Mouse (Mus musculus): ENCODE measurements around the gene Dazap2. TPM values are rescaled to one million over a fixed set of nuclear protein-coding genes. Genes with fewer than 3 reads are reported as not detected.
A peak's percentile ranks its signal among the peaks of the same experiment; 100 is the strongest.

Gene Dazap2
- polyA plus RNA-seq (2011; ENCODE audit: insufficient read depth, insufficient read length, low replicate concordance, missing spikeins): 121 and 138 TPM in 2 replicates

DNA sequence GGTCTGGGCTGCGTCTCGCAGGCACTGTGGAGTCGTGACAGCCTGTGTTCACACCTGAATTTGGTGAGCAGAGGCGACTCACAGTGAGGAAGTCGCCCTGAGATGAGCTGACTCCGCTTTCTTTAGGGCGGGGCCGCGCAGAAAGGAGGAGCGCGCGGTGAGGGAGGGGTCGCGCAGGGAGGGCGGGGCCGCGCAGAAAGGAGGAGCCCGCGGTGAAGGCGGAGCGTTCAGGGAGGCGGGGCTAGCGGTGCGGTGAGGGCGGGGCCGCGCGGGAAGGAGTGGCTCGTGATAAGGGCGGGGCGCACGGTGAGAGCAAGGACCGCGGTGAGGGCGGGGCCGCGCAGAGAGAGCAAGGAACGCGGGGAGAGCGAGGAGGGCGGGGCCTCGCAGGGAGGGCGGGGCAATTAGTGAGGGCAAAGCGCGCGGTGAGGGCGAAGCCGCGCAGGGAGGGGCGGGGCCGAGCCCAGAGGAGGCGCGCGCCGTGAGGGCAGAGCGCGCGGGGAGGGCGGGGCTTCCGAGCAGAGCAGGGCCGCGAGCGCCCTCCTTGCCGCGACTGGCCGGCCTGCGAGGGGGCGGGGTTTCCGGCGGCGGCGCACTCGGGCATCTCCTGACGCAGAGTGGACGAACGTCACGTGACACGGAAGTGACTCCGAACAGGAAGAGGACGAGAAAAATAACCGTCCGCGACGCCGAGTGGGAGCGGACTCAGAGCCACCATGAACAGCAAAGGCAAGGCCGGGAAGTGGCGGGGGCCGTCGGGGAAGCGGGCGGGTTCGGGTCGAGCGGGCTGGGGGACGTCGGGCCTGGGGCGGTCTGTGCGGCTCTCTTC is at the start of gene Dazap2:
Gene Dazap2 (plus strand): TSS at position 354 of the 829 bp plus-strand sequence.
- Histone ChIP-seq H3K4me3 (replicated peaks; ENCODE audit: control insufficient read depth, low read depth, low read length) (peak within 1 kb of the TSS; percentile 91), H3K4me1 (ENCODE audit: control insufficient read depth, insufficient read depth, low read length) (peaks cover 5% of the 10 kb centered on the region; the same call in 1 of the 2 replicates), H3K27ac (ENCODE audit: control insufficient read depth, insufficient read depth, low read depth, low read length, poor library complexity) (peak within 1 kb of the TSS; percentile 96)
- under 1% methylated on average over 98 of the region's 99 CpGs for WGBS
- TF ChIP-seq POLR2A (IDR thresholded peaks at IDR 0.05; ENCODE audit: borderline replicate concordance, control insufficient read depth, low read depth, low read length) (peak; percentile 93), CTCF (IDR thresholded peaks at IDR 0.05; ENCODE audit: control insufficient read depth, insufficient read depth, low read length) (no peak)

- Histone ChIP-seq H3K4me1 (ENCODE audit: control insufficient read depth, insufficient read depth, low read length) (no peaks in the 10 kb centered on the region), H3K27ac (ENCODE audit: control insufficient read depth, insufficient read depth, low read depth, low read length, poor library complexity) (no peak overlapping the region), H3K4me3 (replicated peaks; ENCODE audit: control insufficient read depth, low read depth, low read length) (no peak overlapping the region)
- WGBS: 64% methylated on average over 2 of the region's 2 CpGs
- TF ChIP-seq CTCF (IDR thresholded peaks at IDR 0.05; ENCODE audit: control insufficient read depth, insufficient read depth, low read length): no peak
- TF ChIP-seq POLR2A (IDR thresholded peaks at IDR 0.05; ENCODE audit: borderline replicate concordance, control insufficient read depth, low read depth, low read length): no peak
Observed at GRCm38 (mm10) chr15:100566531-100566930, 48.6 kb upstream of the Dazap2 start.

- no peak overlapping the region for H3K4me3 ChIP-seq (replicated peaks; ENCODE audit: control insufficient read depth, low read depth, low read length)
- no peaks in the 10 kb centered on the region for H3K4me1 ChIP-seq (ENCODE audit: control insufficient read depth, insufficient read depth, low read length)
- 71% methylated on average over 3 of the region's 3 CpGs for WGBS
- H3K27ac ChIP-seq (ENCODE audit: control insufficient read depth, insufficient read depth, low read depth, low read length, poor library complexity): no peak overlapping the region
- TF ChIP-seq POLR2A (IDR thresholded peaks at IDR 0.05; ENCODE audit: borderline replicate concordance, control insufficient read depth, low read depth, low read length) (no peak), CTCF (IDR thresholded peaks at IDR 0.05; ENCODE audit: control insufficient read depth, insufficient read depth, low read length) (no peak)
Observed at GRCm38 (mm10) chr15:100569239-100569638, 45.9 kb upstream of the Dazap2 start.

DNA sequence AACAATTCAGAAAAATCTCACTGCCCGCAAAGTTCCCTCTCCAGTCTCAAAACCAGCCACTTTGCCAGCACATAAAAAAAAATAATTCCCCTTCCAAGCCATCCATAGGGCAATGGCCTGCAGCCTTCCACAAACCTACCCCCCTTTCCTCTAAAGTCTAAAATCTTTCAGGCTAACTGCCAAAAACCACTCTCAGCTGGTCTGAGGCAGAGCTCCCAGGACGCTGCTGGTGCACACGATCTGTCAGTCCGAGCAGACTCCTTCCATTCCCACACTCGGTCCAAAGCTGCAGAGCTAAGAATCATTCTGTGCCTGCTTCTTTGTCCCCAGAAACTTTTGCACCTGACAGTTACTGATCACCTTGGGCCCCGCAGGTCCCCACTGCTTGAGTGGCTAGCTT is 41.2 kb upstream of the Dazap2 start:
- Histone ChIP-seq H3K4me3 (replicated peaks; ENCODE audit: control insufficient read depth, low read depth, low read length) (no peak overlapping the region), H3K4me1 (ENCODE audit: control insufficient read depth, insufficient read depth, low read length) (no peaks in the 10 kb centered on the region), H3K27ac (ENCODE audit: control insufficient read depth, insufficient read depth, low read depth, low read length, poor library complexity) (no peak overlapping the region)
- TF ChIP-seq POLR2A (IDR thresholded peaks at IDR 0.05; ENCODE audit: borderline replicate concordance, control insufficient read depth, low read depth, low read length): no peak
- WGBS: 21% methylated on average over 6 of the region's 6 CpGs

DNA sequence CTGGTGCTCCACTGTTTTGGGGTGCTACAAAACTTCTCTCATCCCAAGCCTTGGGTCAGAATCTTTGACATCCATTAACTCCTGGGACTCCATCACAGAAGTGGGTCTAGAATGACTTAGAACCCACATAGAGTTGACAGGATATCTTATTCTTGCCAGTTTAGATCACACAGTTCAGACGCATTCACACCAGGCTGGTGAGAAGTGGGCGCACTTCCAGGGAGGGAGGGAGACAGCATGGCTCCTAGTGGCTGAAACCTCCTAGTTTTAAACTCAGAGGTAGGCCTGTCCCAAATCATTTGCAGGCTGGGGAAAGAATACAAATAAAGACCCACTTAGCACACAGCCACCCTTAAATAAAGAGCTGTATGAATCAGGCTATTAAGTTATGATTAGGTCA is 40.8 kb upstream of the Dazap2 start:
- Histone ChIP-seq H3K4me3 (replicated peaks; ENCODE audit: control insufficient read depth, low read depth, low read length) (no peak overlapping the region), H3K4me1 (ENCODE audit: control insufficient read depth, insufficient read depth, low read length) (no peaks in the 10 kb centered on the region), H3K27ac (ENCODE audit: control insufficient read depth, insufficient read depth, low read depth, low read length, poor library complexity) (no peak overlapping the region)
- WGBS: 59% methylated on average over 2 of the region's 2 CpGs
- TF ChIP-seq CTCF (IDR thresholded peaks at IDR 0.05; ENCODE audit: control insufficient read depth, insufficient read depth, low read length) (no peak), POLR2A (IDR thresholded peaks at IDR 0.05; ENCODE audit: borderline replicate concordance, control insufficient read depth, low read depth, low read length) (no peak)

- no peak overlapping the region for H3K4me3 ChIP-seq (replicated peaks; ENCODE audit: control insufficient read depth, low read depth, low read length)
- TF ChIP-seq POLR2A (IDR thresholded peaks at IDR 0.05; ENCODE audit: borderline replicate concordance, control insufficient read depth, low read depth, low read length) (no peak), CTCF (IDR thresholded peaks at IDR 0.05; ENCODE audit: control insufficient read depth, insufficient read depth, low read length) (no peak)
- no peak overlapping the region for H3K27ac ChIP-seq (ENCODE audit: control insufficient read depth, insufficient read depth, low read depth, low read length, poor library complexity)
- 70% methylated on average over 12 of the region's 12 CpGs for WGBS
- H3K4me1 ChIP-seq (ENCODE audit: control insufficient read depth, insufficient read depth, low read length): no peaks in the 10 kb centered on the region
Observed at GRCm38 (mm10) chr15:100575366-100575765, 39.8 kb upstream of the Dazap2 start.

- Histone ChIP-seq H3K4me3 (replicated peaks; ENCODE audit: control insufficient read depth, low read depth, low read length) (no peak overlapping the region), H3K4me1 (ENCODE audit: control insufficient read depth, insufficient read depth, low read length) (no peaks in the 10 kb centered on the region), H3K27ac (ENCODE audit: control insufficient read depth, insufficient read depth, low read depth, low read length, poor library complexity) (no peak overlapping the region)
- TF ChIP-seq POLR2A (IDR thresholded peaks at IDR 0.05; ENCODE audit: borderline replicate concordance, control insufficient read depth, low read depth, low read length): no peak
- TF ChIP-seq CTCF (IDR thresholded peaks at IDR 0.05; ENCODE audit: control insufficient read depth, insufficient read depth, low read length): no peak
- 78% methylated on average over 6 of the region's 6 CpGs for WGBS
Observed at GRCm38 (mm10) chr15:100576392-100576791, 38.8 kb upstream of the Dazap2 start.

- 78% methylated on average over 6 of the region's 6 CpGs for WGBS
- Histone ChIP-seq H3K27ac (ENCODE audit: control insufficient read depth, insufficient read depth, low read depth, low read length, poor library complexity) (no peak overlapping the region), H3K4me3 (replicated peaks; ENCODE audit: control insufficient read depth, low read depth, low read length) (no peak overlapping the region), H3K4me1 (ENCODE audit: control insufficient read depth, insufficient read depth, low read length) (no peaks in the 10 kb centered on the region)
- TF ChIP-seq CTCF (IDR thresholded peaks at IDR 0.05; ENCODE audit: control insufficient read depth, insufficient read depth, low read length): no peak
- no peak for TF ChIP-seq POLR2A (IDR thresholded peaks at IDR 0.05; ENCODE audit: borderline replicate concordance, control insufficient read depth, low read depth, low read length)
Observed at GRCm38 (mm10) chr15:100576810-100577209, 38.3 kb upstream of the Dazap2 start.
